Mouse (Mus musculus) embryonic fibroblast, embryonic 13.5 days (primary cell): ENCODE results near the gene Atp1a3.

Source experiments
- CTCF ChIP-seq: IDR thresholded peaks from 2 replicates; pipeline ENCODE4 v1.5.1; 2011; ENCODE audit warnings: mild to moderate bottlenecking, control low read depth, low read length, moderate library complexity, borderline replicate concordance; ENCODE audit not compliant: insufficient read depth
- POLR2A ChIP-seq: IDR thresholded peaks from 2 replicates; pipeline ENCODE4 v1.6.1; 2011; ENCODE audit warnings: low read depth, mild to moderate bottlenecking, control low read depth, low read length, moderate library complexity

DNA sequence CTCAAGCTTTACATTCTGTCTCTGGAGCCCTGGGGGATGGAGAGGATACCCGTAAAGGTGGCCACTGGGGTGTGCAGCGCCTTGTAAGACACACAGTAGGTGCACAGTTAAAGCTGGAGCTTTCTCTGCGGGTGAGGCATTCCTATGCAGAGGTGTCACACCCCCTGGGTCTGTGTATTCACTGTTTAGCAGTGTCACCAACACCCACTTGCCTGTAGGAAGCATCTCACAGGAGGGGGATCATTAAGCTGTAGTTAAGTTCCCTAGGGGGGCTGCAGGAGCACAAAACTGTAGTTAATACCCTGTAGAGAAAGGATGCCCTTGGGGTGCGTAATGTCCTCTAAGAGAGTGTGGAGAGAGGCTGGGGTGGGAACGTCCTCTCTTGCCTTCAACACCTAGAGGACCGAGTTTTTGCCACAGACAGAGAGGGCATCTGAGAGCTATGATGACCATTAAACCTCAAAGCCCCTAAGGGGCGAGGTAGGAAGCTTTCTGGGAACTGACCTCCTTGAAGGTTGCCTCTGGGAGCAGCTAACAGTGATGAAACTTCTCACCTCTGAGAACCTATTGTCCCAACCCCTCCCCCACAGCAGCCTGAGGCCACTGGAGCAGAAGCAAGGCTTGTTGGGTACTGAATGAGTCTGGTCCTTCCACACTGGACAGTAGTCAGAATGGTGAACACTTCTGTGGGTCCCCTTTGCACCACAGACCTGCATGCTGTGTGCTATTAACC lies 58.3 kb downstream of the Atp1a3 start:
- TF ChIP-seq POLR2A (no peak), CTCF (no peak)
